Mouse (Mus musculus) kidney, adult 2 months (tissue): ENCODE data around the gene Plscr1.

Experiments
- CTCF ChIP-seq: fragments of 200-500 bp; conservative IDR thresholded peaks from 2 replicates; pipeline ENCODE4 v1.5.1; 2011; ENCODE audit warnings: low read depth, mild to moderate bottlenecking, control low read depth, low read length, moderate library complexity, mixed read lengths; ENCODE audit not compliant: insufficient read depth, insufficient read length
- POLR2A ChIP-seq: fragments of 200-500 bp; IDR thresholded peaks from one replicate; pipeline ENCODE4 v1.6.1; 2011; ENCODE audit warnings: low read depth, low read length, control low read depth

DNA sequence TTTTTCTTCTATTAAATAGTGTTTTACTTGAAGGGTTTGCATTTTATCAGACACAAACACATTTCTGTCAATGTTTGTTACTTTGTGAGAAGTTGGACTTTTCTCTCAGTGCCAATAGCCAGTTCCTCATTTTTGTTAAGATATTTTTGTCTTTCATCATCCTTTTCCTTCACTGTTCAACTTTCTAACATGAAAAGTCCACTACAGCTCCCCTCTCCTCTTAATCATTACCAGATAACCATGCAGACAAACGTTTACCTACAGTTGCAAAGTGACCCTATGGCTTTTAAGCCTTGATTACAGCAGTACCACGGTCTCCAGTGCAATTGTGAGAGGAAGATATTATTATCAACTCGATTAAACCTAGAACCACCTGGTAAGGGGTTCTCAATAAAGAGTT, 51.7 kb downstream of the Plscr1 start:
- TF ChIP-seq CTCF = no peak
- no peak for TF ChIP-seq POLR2A
